Mouse (Mus musculus): ENCODE measurements at regions not wholly inside any gene's neighbourhood (a gene's known extent, or its start where the extent isn't known, plus 50 kb on each side); places are given as distances from the start of the nearest gene placed in this dataset.

DNA sequence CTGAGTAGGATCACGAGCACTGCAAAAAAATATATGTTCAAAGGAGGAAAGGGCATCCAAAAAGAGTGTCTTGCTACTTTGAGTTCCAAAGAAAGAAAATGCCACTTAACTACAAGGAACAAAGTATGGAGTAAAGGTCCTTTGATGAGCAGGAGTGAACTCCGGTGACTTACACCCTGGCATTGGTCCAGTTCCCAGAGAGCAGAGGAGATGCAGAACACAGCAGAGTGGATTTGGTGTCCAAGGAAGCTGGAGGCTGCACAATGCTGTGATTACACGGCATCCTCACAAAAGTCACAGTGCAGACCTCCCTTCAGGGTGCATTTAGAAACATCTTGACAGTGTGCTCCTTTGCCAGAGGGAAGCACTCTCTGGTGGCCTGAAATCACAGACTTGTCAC is 70.4 kb upstream of the Arg1 start:
- TF ChIP-seq CTCF (IDR thresholded peaks at IDR 0.05; ENCODE audit: borderline replicate concordance, insufficient read depth, low read depth, low read length) = no peak
- no peak for TF ChIP-seq POLR2A (IDR thresholded peaks at IDR 0.05; ENCODE audit: borderline replicate concordance, insufficient read depth, low read length)
